Mouse (Mus musculus): ENCODE data around the gene Uqcrc2. TPM values are rescaled to one million over a fixed set of nuclear protein-coding genes. Genes with fewer than 3 reads are reported as not detected.

Gene Uqcrc2
- polyA plus RNA-seq, 1 experiment from 2014 or later, result 177 TPM

- WGBS, result 27% methylated on average over 14 of the region's 14 CpGs
- Histone ChIP-seq H3K27ac (no peak within 1 kb of the TSS), H3K36me3 (replicated peaks) (no peaks in the 10 kb centered on the region), H3K9me3 (no peaks in the 10 kb centered on the region), H3K4me3 (no peak within 1 kb of the TSS), H3K27me3 (ENCODE audit: poor library complexity, severe bottlenecking) (no peaks in the 10 kb centered on the region), H3K4me1 (no peaks in the 10 kb centered on the region)
- peak; percentile 82 for DNase-seq (ENCODE audit: extremely low spot score, low spot score)
These were observed 35.3 kb downstream of the Uqcrc2 start, which contains the start of gene Pdzd9 for GRCm38 (mm10) chr7:120670153-120670875. Gene Pdzd9, minus strand, starts transcription at chr7:120670343.

GRCm38 (mm10) chr7:120671271-120671670, 36.3 kb downstream of the Uqcrc2 start:
- Histone ChIP-seq H3K27ac (no peak overlapping the region), H3K4me1 (peaks cover 1% of the 10 kb centered on the region), H3K27me3 (ENCODE audit: poor library complexity, severe bottlenecking) (no peaks in the 10 kb centered on the region), H3K4me3 (no peak overlapping the region), H3K36me3 (replicated peaks) (no peaks in the 10 kb centered on the region), H3K9me3 (no peaks in the 10 kb centered on the region)
- 71% methylated on average over 2 of the region's 2 CpGs for WGBS
- no peak for DNase-seq (ENCODE audit: extremely low spot score, low spot score)

DNA sequence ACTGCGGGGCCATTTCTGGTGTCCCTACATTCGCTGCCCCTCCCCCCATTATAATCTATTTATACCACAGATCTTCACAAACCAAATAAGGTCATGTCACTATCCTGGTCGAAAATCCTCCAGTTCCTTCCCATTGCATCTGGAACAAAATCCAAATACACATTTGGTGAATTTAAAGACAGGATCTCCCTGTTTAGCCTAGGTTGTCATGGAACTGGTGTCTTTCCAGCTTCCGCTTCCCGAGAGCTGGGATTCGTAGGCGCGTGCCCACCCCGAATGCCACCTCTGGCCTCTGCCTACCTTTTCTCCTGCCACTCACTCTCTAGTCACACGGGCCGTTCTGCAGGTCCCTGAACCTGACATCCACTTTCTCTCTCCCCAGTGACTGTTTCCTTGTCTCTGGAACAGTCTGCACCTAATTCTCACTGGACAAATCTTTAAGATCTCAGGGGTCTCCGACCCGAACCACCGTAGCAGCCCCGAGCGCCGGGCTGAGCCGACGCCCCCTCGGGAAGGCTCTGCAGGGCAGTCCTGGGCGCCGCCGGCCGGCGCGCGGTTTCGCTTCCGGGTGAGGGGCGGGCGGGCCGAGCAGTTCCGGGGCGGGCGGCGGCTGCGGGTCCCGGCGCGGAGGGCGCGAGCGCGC, 42.1 kb downstream of the Uqcrc2 start, which contains the start of gene Mosmo:
Gene Mosmo, plus strand, starts transcription at position 618 of the 643 bp plus-strand sequence.
- peak within 1 kb of the TSS; percentile 94 for H3K4me3 ChIP-seq
- peaks cover 36% of the 10 kb centered on the region for H3K4me1 ChIP-seq
- peak; percentile 76 for DNase-seq (ENCODE audit: extremely low spot score, low spot score)
- WGBS, result 1% methylated on average over 43 of the region's 44 CpGs
- H3K36me3 ChIP-seq (replicated peaks), result no peaks in the 10 kb centered on the region
- H3K9me3 ChIP-seq, result no peaks in the 10 kb centered on the region
- H3K27ac ChIP-seq, result peak within 1 kb of the TSS; percentile 94
- no peaks in the 10 kb centered on the region for H3K27me3 ChIP-seq (ENCODE audit: poor library complexity, severe bottlenecking)

GRCm38 (mm10) chr7:120677764-120678531, 43.0 kb downstream of the Uqcrc2 start:
- Histone ChIP-seq H3K4me1 (peaks cover 36% of the 10 kb centered on the region), H3K27ac (peak overlapping the region; percentile 94), H3K27me3 (ENCODE audit: poor library complexity, severe bottlenecking) (no peaks in the 10 kb centered on the region), H3K9me3 (no peaks in the 10 kb centered on the region), H3K36me3 (replicated peaks) (no peaks in the 10 kb centered on the region), H3K4me3 (peak overlapping the region; percentile 94)
- peak; percentile 51 for DNase-seq (ENCODE audit: extremely low spot score, low spot score)
- WGBS, result 3% methylated on average over 42 of the region's 42 CpGs

DNA sequence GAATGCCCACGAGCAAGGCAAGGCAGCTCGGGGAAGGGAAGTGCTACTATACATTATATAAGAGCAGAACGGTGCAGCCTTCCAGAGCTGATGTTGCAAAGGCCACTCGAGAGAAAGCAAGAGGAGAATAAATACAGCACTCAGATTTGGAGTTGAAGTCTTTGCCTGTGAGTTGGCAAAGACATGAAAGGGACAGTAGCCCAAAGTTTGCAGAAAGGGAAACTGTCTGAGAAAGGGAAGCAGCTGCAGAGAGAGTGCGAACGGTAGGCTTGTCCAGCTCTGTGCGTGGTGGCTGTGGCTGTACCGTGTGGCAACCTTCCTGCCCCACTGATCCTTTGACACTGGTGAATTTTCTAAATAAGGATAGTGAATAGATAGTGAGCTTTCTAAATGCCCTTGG, 44.0 kb downstream of the Uqcrc2 start:
- H3K27ac ChIP-seq, result no peak overlapping the region
- H3K27me3 ChIP-seq (ENCODE audit: poor library complexity, severe bottlenecking), result no peaks in the 10 kb centered on the region
- peaks cover 36% of the 10 kb centered on the region for H3K4me1 ChIP-seq
- 76% methylated on average over 8 of the region's 8 CpGs for WGBS
- H3K4me3 ChIP-seq, result peak overlapping the region; percentile 94
- DNase-seq (ENCODE audit: extremely low spot score, low spot score), result no peak
- no peaks in the 10 kb centered on the region for H3K9me3 ChIP-seq
- H3K36me3 ChIP-seq (replicated peaks), result no peaks in the 10 kb centered on the region

GRCm38 (mm10) chr7:120682002-120682401, 47.0 kb downstream of the Uqcrc2 start:
- peaks cover 27% of the 10 kb centered on the region for H3K4me1 ChIP-seq
- no peak overlapping the region for H3K27ac ChIP-seq
- no peak overlapping the region for H3K4me3 ChIP-seq
- H3K27me3 ChIP-seq (ENCODE audit: poor library complexity, severe bottlenecking), result no peaks in the 10 kb centered on the region
- H3K36me3 ChIP-seq (replicated peaks), result no peaks in the 10 kb centered on the region
- no peak for DNase-seq (ENCODE audit: extremely low spot score, low spot score)
- no peaks in the 10 kb centered on the region for H3K9me3 ChIP-seq
- 87% methylated on average over 4 of the region's 4 CpGs for WGBS

DNA sequence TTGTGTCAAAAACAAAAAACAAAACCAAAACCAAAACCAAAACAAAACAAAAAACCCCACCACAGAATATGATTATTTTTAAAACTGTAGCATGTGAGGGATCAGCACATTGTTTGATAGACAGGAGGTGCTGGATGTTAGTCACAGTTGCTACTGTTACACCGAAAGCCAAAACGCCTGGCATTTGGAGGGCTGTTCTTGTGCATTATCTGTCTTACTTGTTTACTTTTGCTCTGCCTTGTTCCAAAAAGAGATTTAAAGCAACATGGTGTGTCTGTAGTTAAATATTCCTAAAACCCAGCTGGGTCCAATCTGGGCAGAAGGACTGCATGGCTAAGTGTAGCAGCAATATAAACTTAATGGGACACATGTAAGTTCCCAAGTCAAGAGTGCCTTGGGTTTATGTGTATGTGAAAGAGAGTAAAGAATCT, 49.8 kb downstream of the Uqcrc2 start:
- Histone ChIP-seq H3K27ac (no peak overlapping the region), H3K9me3 (no peaks in the 10 kb centered on the region), H3K36me3 (replicated peaks) (no peaks in the 10 kb centered on the region), H3K4me1 (peaks cover 8% of the 10 kb centered on the region), H3K27me3 (ENCODE audit: poor library complexity, severe bottlenecking) (no peaks in the 10 kb centered on the region), H3K4me3 (no peak overlapping the region)
- DNase-seq (ENCODE audit: extremely low spot score, low spot score), result no peak
- WGBS, result 94% methylated on average over 2 of the region's 2 CpGs

GRCm38 (mm10) chr7:120685227-120685626, 50.3 kb downstream of the Uqcrc2 start:
- no peak for DNase-seq (ENCODE audit: extremely low spot score, low spot score)
- no peak overlapping the region for H3K27ac ChIP-seq
- no peaks in the 10 kb centered on the region for H3K9me3 ChIP-seq
- WGBS, result 91% methylated on average over 6 of the region's 6 CpGs
- H3K4me1 ChIP-seq, result peaks cover 3% of the 10 kb centered on the region
- no peaks in the 10 kb centered on the region for H3K27me3 ChIP-seq (ENCODE audit: poor library complexity, severe bottlenecking)
- no peak overlapping the region for H3K4me3 ChIP-seq
- H3K36me3 ChIP-seq (replicated peaks), result peaks cover 3% of the 10 kb centered on the region

DNA sequence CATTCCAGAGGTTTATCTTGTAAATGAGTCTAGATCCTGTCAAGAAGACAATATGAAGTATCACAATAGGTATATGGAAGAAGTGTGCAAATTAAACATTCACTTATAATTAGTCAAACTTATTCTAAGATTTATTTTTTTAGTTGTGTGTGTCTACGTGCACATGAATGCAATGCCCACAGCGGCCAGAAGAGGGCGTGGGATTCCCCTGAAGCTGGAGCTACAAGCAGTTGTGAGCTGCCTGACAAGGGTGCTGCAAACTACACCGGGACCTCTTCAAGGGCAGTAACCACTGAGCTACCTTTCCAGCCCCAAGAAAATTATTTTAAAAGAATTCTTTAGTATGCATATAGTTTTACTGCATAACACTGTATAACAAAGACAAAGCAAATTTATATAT, 55.7 kb downstream of the Uqcrc2 start:
- Histone ChIP-seq H3K27me3 (ENCODE audit: poor library complexity, severe bottlenecking) (no peaks in the 10 kb centered on the region), H3K9me3 (no peaks in the 10 kb centered on the region), H3K4me3 (no peak overlapping the region), H3K27ac (no peak overlapping the region), H3K4me1 (peaks cover 10% of the 10 kb centered on the region), H3K36me3 (replicated peaks) (peaks cover 24% of the 10 kb centered on the region)
- no peak for DNase-seq (ENCODE audit: extremely low spot score, low spot score)
- WGBS, result 70% methylated on average over 4 of the region's 4 CpGs

- peaks cover 35% of the 10 kb centered on the region for H3K36me3 ChIP-seq (replicated peaks)
These were observed 58.9 kb downstream of the Uqcrc2 start for GRCm38 (mm10) chr7:120693831-120694375.

GRCm38 (mm10) chr7:120695196-120695595, 60.2 kb downstream of the Uqcrc2 start:
- H3K4me3 ChIP-seq, result no peak overlapping the region
- H3K9me3 ChIP-seq, result no peaks in the 10 kb centered on the region
- H3K27ac ChIP-seq, result no peak overlapping the region
- peaks cover 32% of the 10 kb centered on the region for H3K36me3 ChIP-seq (replicated peaks)
- no peaks in the 10 kb centered on the region for H3K27me3 ChIP-seq (ENCODE audit: poor library complexity, severe bottlenecking)
- WGBS, result 42% methylated on average over 6 of the region's 6 CpGs
- DNase-seq (ENCODE audit: extremely low spot score, low spot score), result no peak
- H3K4me1 ChIP-seq, result peaks cover 16% of the 10 kb centered on the region

More at GRCm38 (mm10) chr7:120693831-120694375, 58.9 kb downstream of the Uqcrc2 start:
- WGBS, result 93% methylated on average over 5 of the region's 5 CpGs
- no peak for DNase-seq (ENCODE audit: extremely low spot score, low spot score)
- Histone ChIP-seq H3K9me3 (no peaks in the 10 kb centered on the region), H3K27me3 (ENCODE audit: poor library complexity, severe bottlenecking) (no peaks in the 10 kb centered on the region), H3K4me1 (peaks cover 13% of the 10 kb centered on the region), H3K27ac (no peak overlapping the region), H3K4me3 (no peak overlapping the region)

GRCm38 (mm10) chr7:120695641-120696040, 60.7 kb downstream of the Uqcrc2 start:
- Histone ChIP-seq H3K27me3 (ENCODE audit: poor library complexity, severe bottlenecking) (no peaks in the 10 kb centered on the region), H3K27ac (no peak overlapping the region), H3K4me1 (peaks cover 16% of the 10 kb centered on the region), H3K9me3 (no peaks in the 10 kb centered on the region), H3K4me3 (no peak overlapping the region), H3K36me3 (replicated peaks) (peaks cover 27% of the 10 kb centered on the region)
- no peak for DNase-seq (ENCODE audit: extremely low spot score, low spot score)
- WGBS, result 62% methylated on average over 1 of the region's 1 CpGs
